Mouse (Mus musculus) intestine, embryonic 14.5 days (tissue): ENCODE measurements around the gene Hyou1. TPM values are rescaled to one million over a fixed set of nuclear protein-coding genes. Genes with fewer than 3 reads are reported as not detected.
A peak's percentile ranks its signal among the peaks of the same experiment; 100 is the strongest.
"Not testable (repeated sequence)": the region's sequence is repeated elsewhere in the genome, so short reads cannot be mapped to it uniquely, and the experiment has no call there.

Source experiments
- ATAC-seq: fragments of 200-750 bp; cut with Nextera tagmentation; replicated peaks from 2 replicates; pipeline ENCODE4 v1.8.0; 2017; ENCODE audit warnings: low read depth, moderate number of reproducible peaks, moderate TSS enrichment, moderate library complexity; ENCODE audit not compliant: low FRiP score, low TSS enrichment
- DNase-seq: peaks from one replicate; pipeline ENCODE4 v3.0.0-alpha.2; 2018; ENCODE audit warnings: low spot score
- H3K27ac ChIP-seq: fragments of 300-500 bp; sonication (generic); 2 replicates; pipeline ENCODE4 v1.5.1; 2014; ENCODE audit warnings: low read depth, mild to moderate bottlenecking, control low read depth
- H3K27me3 ChIP-seq: fragments of 300-500 bp; sonication (generic); replicated peaks from 2 replicates; pipeline ENCODE4 v1.6.1; 2014; ENCODE audit warnings: low read length, control low read depth; ENCODE audit not compliant: control insufficient read depth, insufficient read depth
- H3K36me3 ChIP-seq: fragments of 300-500 bp; sonication (generic); 2 replicates; pipeline ENCODE4 v1.6.1; 2014; ENCODE audit warnings: low read length, control low read depth; ENCODE audit not compliant: control insufficient read depth, insufficient read depth
- H3K4me1 ChIP-seq: fragments of 300-500 bp; sonication (generic); replicated peaks from 2 replicates; pipeline ENCODE4 v1.6.1; 2014; ENCODE audit warnings: low read length, control low read depth, mixed read lengths; ENCODE audit not compliant: control insufficient read depth, insufficient read depth
- H3K4me2 ChIP-seq: fragments of 300-500 bp; sonication (generic); 2 replicates; pipeline ENCODE4 v1.6.1; 2014; ENCODE audit warnings: low read length
- H3K4me3 ChIP-seq: fragments of 300-500 bp; sonication (generic); 2 replicates; pipeline ENCODE4 v1.5.1; 2014; ENCODE audit warnings: low read depth, low read length, control low read depth, mixed read lengths
- H3K9ac ChIP-seq: fragments of 300-500 bp; sonication (generic); 2 replicates; pipeline ENCODE4 v1.6.1; 2014; ENCODE audit warnings: mild to moderate bottlenecking, low read length
- H3K9me3 ChIP-seq: fragments of 300-500 bp; sonication (generic); 2 replicates; pipeline ENCODE4 v1.6.1; 2016; ENCODE audit warnings: low read length, control low read depth; ENCODE audit not compliant: control insufficient read depth
- WGBS: fragments of 180-500 bp; shearing (Covaris S2); extraction: QIAGEN DNeasy Blood & Tissue Kit; methylation state at CpG from one replicate; pipeline ENCODE4 v1.1.7; 2014; 5-methylcytosine and 5-hydroxymethylcytosine counted together
- polyA plus RNA-seq: library from polyadenylated mRNA; unstranded; fragments of >200 nt; fragmentation: Nextera tagmentation; extraction: Ambion mirVana; gene quantifications from 2 replicates; pipeline ENCODE4 v1.2.1, GENCODE M21; 2014

Gene Hyou1
- 28.4 and 37.0 TPM in 2 replicates for polyA plus RNA-seq

DNA sequence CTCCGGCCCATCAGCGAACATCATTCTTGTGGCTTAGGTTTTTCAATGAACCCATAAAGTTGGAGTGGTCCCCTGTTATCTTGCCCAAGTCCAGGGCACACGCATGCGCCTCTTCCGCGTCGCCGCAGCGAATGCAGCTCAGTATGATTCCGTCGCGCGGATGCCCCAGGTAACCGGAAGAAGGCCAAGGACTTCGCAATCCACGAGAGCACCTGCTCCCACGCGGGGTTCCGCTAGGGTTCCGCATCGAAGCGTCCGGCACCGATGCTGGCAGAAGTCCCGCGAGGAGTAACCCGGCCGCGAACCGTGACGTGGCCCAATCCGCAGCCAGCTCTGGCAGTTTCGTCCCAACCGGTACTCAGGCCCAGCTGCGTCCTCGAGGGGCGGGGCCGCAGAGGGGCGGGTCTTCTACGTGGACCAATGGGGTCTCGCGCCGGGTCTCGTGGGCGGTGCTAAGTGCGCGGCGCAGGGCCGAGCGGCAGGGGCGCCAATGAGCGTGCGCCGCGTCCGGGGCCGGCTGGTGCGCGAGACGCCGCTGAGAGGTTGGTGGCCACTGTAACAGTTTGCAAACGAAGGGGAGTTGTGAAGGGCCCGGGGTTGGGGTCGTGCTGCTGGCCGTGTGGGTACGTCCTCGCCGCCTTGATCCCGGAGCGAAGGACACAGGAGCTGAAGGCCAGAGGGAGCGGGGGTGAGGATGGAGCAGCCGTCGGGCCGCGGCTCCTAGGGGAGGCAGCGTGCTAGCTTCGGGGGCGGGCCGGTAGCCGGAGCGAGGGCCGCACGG is at the start of gene Hyou1:
Hyou1 (plus strand) TSS at position 437 of the 781 bp plus-strand sequence.
- peaks cover 35% of the 10 kb centered on the region for H3K36me3 ChIP-seq
- peak within 1 kb of the TSS; percentile 92 for H3K4me3 ChIP-seq
- ATAC-seq (peak; percentile 98), DNase-seq (peak; percentile 100)
- under 1% methylated on average over 79 of the region's 83 CpGs for WGBS
- peak within 1 kb of the TSS; percentile 93 for H3K9ac ChIP-seq
- H3K9me3 ChIP-seq = no peaks in the 10 kb centered on the region
- H3K27me3 ChIP-seq = no peaks in the 10 kb centered on the region
- H3K4me1 ChIP-seq = peaks cover 9% of the 10 kb centered on the region
- peak within 1 kb of the TSS; percentile 74 for H3K4me2 ChIP-seq
- H3K27ac ChIP-seq = peak within 1 kb of the TSS; percentile 82

DNA sequence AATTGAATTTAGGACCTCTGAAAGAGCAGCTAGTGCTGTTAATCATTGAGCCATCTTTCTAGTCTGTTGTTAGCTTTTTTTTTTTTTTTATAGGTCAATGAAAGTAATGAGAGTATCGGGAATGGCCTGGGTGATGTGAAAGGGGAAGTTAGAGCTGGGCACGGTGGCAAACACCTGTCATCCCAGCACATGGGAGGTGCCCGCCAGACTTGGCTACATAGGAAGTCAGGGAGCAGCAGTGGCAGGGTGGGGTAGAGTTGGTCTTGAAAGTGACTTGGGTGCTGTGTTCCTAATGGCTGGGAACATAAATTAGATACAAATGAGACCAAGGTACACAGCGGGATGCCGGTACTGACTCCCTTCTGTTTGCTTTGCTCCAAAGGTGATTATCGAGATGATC is 48.6 kb upstream of the Hyou1 start:
- WGBS = 86% methylated on average over 6 of the region's 6 CpGs
- Histone ChIP-seq H3K36me3 (peaks cover 60% of the 10 kb centered on the region), H3K4me3 (no peak overlapping the region), H3K9ac (no peak overlapping the region), H3K27me3 (no peaks in the 10 kb centered on the region), H3K4me1 (peaks cover 11% of the 10 kb centered on the region), H3K9me3 (no peaks in the 10 kb centered on the region), H3K27ac (no peak overlapping the region), H3K4me2 (no peak overlapping the region)
- ATAC-seq (no peak), DNase-seq (no peak)

DNA sequence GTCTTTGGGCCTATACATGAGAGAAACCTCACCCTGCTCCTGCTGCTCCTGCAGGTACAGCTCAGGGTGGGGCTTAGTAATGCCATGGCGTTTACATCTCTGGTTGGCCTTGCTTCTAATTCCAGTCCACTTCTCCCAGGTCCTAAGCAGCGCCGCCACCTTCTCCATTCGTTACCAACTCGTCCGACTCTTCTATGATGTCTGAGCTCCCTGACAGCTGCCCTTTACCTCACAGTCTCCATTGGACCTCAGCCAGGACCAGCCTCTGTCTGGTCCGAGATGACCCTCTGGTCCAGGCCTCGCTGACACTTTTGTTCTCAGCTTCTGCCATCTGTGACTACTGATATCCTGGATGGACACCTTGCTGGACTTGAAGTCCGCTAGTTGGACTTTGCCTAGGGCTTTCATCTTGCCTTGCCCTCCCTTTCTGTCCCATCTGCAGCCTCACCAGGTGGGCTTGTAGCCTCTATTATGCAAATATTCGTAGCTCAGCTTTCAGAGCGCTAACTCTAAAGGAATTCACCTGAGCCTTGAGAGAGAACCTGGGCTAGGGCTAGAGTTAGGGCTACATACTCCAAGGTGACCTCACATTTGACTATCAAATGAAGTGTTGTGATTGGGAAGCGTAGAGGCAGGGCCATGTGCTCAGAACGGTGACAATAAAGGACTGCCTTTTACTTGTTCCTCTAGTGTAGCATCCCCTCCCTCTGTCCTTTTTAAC is 46.2 kb upstream of the Hyou1 start:
- Histone ChIP-seq H3K27me3 (no peaks in the 10 kb centered on the region), H3K4me1 (peaks cover 12% of the 10 kb centered on the region), H3K9ac (no peak overlapping the region), H3K4me3 (no peak overlapping the region), H3K36me3 (peaks cover 70% of the 10 kb centered on the region), H3K9me3 (no peaks in the 10 kb centered on the region), H3K27ac (no peak overlapping the region), H3K4me2 (no peak overlapping the region)
- WGBS = 96% methylated on average over 13 of the region's 13 CpGs
- ATAC-seq (no peak), DNase-seq (no peak)

DNA sequence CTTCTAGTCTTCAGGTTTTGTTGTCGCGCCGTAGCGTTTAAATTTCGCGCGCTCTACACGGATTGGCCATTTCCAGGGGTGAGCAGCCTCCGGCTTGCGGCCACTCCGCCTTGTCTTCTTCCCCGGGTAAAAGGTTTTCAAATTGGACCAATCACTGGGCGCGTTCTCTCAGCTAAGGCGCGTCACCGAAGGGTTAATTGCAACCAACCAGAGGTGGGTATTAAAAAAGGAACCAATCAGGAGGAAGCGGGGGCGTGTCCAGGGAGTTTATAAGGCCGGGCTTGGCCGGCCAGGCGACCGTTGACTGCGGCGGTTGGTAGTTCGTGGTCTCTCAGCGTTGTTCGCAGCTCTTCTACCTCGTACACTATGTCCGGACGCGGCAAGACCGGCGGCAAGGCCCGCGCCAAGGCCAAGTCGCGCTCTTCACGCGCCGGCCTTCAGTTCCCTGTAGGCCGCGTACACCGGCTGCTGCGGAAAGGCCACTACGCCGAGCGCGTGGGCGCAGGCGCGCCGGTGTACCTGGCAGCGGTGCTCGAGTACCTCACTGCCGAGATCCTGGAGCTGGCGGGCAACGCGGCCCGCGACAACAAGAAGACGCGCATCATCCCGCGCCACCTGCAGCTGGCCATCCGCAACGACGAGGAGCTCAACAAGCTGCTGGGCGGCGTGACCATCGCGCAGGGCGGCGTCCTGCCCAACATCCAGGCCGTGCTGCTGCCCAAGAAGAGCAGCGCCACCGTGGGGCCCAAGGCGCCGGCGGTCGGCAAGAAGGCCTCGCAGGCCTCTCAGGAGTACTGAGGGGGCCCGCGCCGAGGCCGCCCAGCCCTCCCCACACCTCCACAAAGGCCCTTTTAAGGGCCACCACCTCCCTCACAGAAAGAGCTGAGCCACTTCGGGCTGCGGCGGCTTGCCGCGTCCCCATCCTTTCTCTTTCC is 44.6 kb upstream of the Hyou1 start, which contains the start of gene H2afx:
H2afx (plus strand) TSS at position 299 of the 935 bp plus-strand sequence.
- H3K9me3 ChIP-seq = no peaks in the 10 kb centered on the region
- peak within 1 kb of the TSS; percentile 83 for H3K4me3 ChIP-seq
- peak within 1 kb of the TSS; percentile 72 for H3K4me2 ChIP-seq
- peak within 1 kb of the TSS; percentile 96 for H3K9ac ChIP-seq
- DNase-seq (peak; percentile 99), ATAC-seq (peak; percentile 93)
- H3K27me3 ChIP-seq = no peaks in the 10 kb centered on the region
- peak within 1 kb of the TSS; percentile 95 for H3K27ac ChIP-seq
- H3K4me1 ChIP-seq = peaks cover 11% of the 10 kb centered on the region
- WGBS = under 1% methylated on average over 86 of the region's 91 CpGs
- H3K36me3 ChIP-seq = peaks cover 63% of the 10 kb centered on the region

DNA sequence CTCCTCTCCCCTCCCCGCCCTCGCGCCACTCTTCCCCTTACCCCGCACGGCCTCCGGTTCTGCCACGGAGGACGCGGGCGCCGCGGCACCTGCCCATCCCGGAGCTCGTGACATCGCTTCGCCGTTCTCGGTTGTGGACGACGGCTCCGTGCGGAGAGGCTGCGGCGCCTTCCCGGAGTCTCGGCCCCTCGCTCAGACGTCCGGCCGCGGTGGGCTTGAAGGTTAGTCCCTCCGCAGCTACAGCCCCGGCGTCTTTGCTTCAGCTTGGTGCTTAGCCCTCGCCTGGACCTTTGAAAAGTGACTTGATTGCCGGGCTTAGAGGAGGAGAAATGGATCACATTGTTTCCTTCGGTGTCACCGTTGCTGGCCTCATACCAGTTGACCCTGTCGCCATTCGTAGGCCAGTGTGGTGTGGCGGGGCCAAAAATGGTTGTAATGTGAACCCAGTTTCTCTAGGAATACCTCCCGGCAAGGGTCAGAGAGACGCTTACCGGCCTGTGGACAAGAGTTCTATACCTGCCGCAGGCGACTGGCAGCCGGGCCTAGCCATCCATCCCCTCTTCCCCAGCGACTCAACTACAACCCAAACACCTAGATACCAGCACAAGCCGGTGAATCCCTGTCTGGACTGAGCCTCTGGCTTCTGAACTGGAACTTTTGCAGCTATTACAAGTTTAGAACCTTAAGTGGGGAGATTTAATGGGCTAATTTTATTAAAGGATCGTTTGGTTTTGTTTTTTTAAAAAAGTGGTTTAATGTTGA is 43.8 kb upstream of the Hyou1 start:
- DNase-seq (peak; percentile 80), ATAC-seq (no peak; the same call in 1 of the 2 replicates)
- peak overlapping the region; percentile 72 for H3K4me2 ChIP-seq
- peak overlapping the region; percentile 95 for H3K27ac ChIP-seq
- no peaks in the 10 kb centered on the region for H3K9me3 ChIP-seq
- under 1% methylated on average over 50 of the region's 50 CpGs for WGBS
- H3K4me3 ChIP-seq = peak overlapping the region; percentile 83
- H3K9ac ChIP-seq = peak overlapping the region; percentile 96
- H3K36me3 ChIP-seq = peaks cover 54% of the 10 kb centered on the region
- H3K27me3 ChIP-seq = no peaks in the 10 kb centered on the region
- peaks cover 11% of the 10 kb centered on the region for H3K4me1 ChIP-seq

DNA sequence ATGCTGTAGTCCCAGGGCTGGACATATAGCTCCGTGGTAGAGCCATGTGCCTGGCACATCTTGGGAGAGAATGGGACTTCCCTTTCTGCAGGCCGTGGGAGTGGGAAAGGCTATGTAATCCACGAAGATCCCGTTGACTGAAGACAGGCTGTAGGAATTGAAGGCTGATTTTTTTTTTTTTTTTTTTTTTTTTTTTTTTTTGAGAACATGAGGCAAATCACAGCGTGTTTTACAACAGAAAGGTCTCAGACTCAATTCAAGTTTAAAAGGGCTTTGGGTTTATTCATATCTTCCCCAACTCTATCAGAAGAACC is 43.2 kb upstream of the Hyou1 start:
- H3K4me3 ChIP-seq = peak overlapping the region; percentile 83
- peak overlapping the region; percentile 96 for H3K9ac ChIP-seq
- DNase-seq (no peak), ATAC-seq (no peak)
- H3K27me3 ChIP-seq = no peaks in the 10 kb centered on the region
- H3K36me3 ChIP-seq = peaks cover 54% of the 10 kb centered on the region
- H3K4me1 ChIP-seq = peaks cover 11% of the 10 kb centered on the region
- under 1% methylated on average over 5 of the region's 5 CpGs for WGBS
- H3K9me3 ChIP-seq = no peaks in the 10 kb centered on the region
- H3K4me2 ChIP-seq = peak overlapping the region; percentile 72
- H3K27ac ChIP-seq = peak overlapping the region; percentile 95

DNA sequence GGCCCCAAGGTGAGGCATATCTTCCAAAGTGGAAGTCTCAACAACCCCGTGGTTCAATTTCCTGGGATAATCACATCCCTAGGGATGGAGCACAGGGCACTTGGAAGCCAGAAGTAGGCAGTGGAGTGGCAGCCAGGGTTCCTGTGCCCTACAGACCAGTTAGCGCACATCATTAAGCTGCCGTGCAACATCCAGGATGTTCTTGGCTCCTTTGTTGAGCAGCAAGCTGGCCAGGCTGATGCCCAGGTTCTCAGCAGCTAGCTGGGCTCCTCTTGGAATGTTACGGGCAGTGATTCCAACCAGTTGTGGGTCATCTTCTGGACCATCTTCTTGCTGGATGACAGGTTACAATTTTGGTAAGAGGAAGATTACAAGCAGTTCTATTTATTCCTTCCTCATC is 42.8 kb upstream of the Hyou1 start:
- peak overlapping the region; percentile 83 for H3K4me3 ChIP-seq
- peak overlapping the region; percentile 72 for H3K4me2 ChIP-seq
- not testable (repeated sequence) for H3K27me3 ChIP-seq, H3K9me3 ChIP-seq, DNase-seq, H3K27ac ChIP-seq, ATAC-seq
- peaks cover 11% of the 10 kb centered on the region for H3K4me1 ChIP-seq
- 31% methylated on average over 4 of the region's 4 CpGs for whole genome bisulfite sequencing
- H3K36me3 ChIP-seq = peaks cover 52% of the 10 kb centered on the region
- H3K9ac ChIP-seq = peak overlapping the region; percentile 96
